Mouse (Mus musculus) E14TG2a.4 (cell line): Measurements from ENCODE around the gene Zfhx3.

Experiments used
- CTCF ChIP-seq: conservative IDR thresholded peaks from 2 replicates; pipeline ENCODE4 v1.5.1; 2014; ENCODE audit warnings: low read length
- NANOG ChIP-seq: IDR thresholded peaks from 2 replicates; pipeline ENCODE4 v1.6.1; 2014; ENCODE audit warnings: borderline replicate concordance, low read length, mixed read lengths

DNA sequence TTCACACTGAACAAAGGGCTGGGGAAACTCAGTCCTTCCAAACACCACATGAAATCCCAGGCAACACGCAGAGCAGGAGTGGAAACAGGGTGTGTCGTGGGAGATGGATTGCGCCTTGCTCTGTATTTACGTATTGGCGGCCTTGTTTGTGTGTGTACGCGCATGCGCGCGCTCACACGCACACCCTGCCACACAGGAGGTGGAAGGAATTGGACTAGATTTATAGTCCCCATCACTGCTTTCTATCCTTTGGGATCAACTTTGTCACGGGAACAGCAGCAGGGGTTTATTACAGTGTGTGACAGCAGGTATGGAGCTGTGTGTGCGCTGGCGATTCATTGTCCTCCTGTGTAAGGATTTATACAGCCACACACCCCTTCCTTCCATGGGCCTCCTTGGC, 228.4 kb downstream of the Zfhx3 start:
- TF ChIP-seq CTCF (no peak), NANOG (no peak)
